Comparison of ENCODE assay signal across 13 mouse cellular contexts in the genomic region with DNA sequence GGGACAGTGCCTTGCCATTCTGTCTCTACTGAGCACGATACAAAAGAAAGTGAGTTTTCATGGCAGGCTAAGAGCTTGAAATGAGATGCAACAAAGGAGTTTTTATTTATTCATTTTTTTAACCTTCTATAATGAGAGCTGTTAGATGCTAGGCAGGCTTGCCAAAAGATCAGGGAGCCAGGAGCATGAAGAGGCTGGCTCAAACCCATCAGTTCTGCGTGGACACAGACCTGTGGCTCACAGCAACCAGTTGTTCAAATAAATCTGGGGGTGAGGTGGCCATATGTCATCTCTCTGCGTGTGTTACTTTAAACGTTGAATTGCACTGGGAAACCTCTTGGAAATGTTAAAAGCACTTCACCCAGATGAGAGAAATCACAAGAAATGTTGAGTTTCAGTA.
"Had no signal": no experiment of that assay in that cellular context is flagged by ENCODE, and none has a peak within 500 bp of the region (broad histone marks: within the 10 kb centered on the region; RNA-seq: fewer than 3 reads in every experiment).

No protein-coding gene starts in this region.

- H3K27ac ChIP-seq: midbrain, embryonic 10.5 days; midbrain, embryonic 12.5 days; neural tube, embryonic 12.5 days had no signal

- H3K4me2 ChIP-seq: lung, embryonic 14.5 days; midbrain, embryonic 12.5 days; neural tube, embryonic 12.5 days had no signal

- H3K4me3 ChIP-seq: midbrain, embryonic 10.5 days; midbrain, embryonic 12.5 days; neural tube, embryonic 12.5 days had no signal

- H3K36me3 ChIP-seq: midbrain, embryonic 10.5 days; midbrain, embryonic 12.5 days; neural tube, embryonic 12.5 days had no signal

- H3K9me3 ChIP-seq: midbrain, embryonic 10.5 days; midbrain, embryonic 12.5 days; neural tube, embryonic 12.5 days had no signal

- DNase-seq: lung, adult 18-20 months; lung, embryonic 14.5 days; lung, postnatal 10 days; lung, postnatal 4 days; midbrain, embryonic 14.5 days; right cerebral cortex, postnatal 14 days; thymus, adult 18-20 months; thymus, postnatal 14 days; thymus, postnatal 36 days had no signal

- ATAC-seq: midbrain, embryonic 16.5 days had no signal

- H3K4me1 ChIP-seq: midbrain, embryonic 12.5 days had no signal

- H3K27me3 ChIP-seq: midbrain, embryonic 12.5 days; neural tube, embryonic 12.5 days had no signal

- H3K9ac ChIP-seq: lung, embryonic 14.5 days; midbrain, embryonic 12.5 days; neural tube, embryonic 12.5 days had no signal
